Mouse (Mus musculus): ENCODE measurements around the gene Krt13. TPM values are rescaled to one million over a fixed set of nuclear protein-coding genes. Genes with fewer than 3 reads are reported as not detected.

Krt13 gene
- total and polyA plus RNA-seq, 3 experiments = not detected

GRCm38 (mm10) chr11:100105576-100106122, 15.7 kb downstream of the Krt13 start, which contains the start of gene Krt36:
TSS of gene Krt36 (minus strand) at chr11:100105626.
- H3K4me3 ChIP-seq (replicated peaks in 1 of 3; ENCODE audit: low read depth in 2 of 3, low read length in 2 of 3, poor library complexity in 1 of 3) = no peak within 1 kb of the TSS
- in situ Hi-C loops (cut with MboI; ENCODE audit: low pct_ligation_motif_present, low pct_unique_long_range_greater_than_20kb, low sequenced_read_pairs) = no loop called here
- no peaks in the 10 kb centered on the region for H3K36me3 ChIP-seq (replicated peaks in 1 of 2; ENCODE audit: control insufficient read depth in 1 of 2, insufficient read depth in 1 of 2, low read length in 1 of 2)
- no peaks in the 10 kb centered on the region for H3K79me2 ChIP-seq (replicated peaks; ENCODE audit: control insufficient read depth, extremely low read depth, insufficient read depth, poor library complexity, severe bottlenecking)
- no peak within 1 kb of the TSS for H3K9ac ChIP-seq (ENCODE audit: insufficient read depth, low read depth)
- H3K4me1 ChIP-seq (ENCODE audit: control insufficient read depth in 1 of 2, insufficient read depth in 2 of 2) = no peaks in the 10 kb centered on the region
- no peak for DNase-seq (ENCODE audit: extremely low read depth)
- H3K27ac ChIP-seq (ENCODE audit: insufficient read depth, low read depth) = no peak within 1 kb of the TSS
- no peak within 1 kb of the TSS for H3K4me2 ChIP-seq (ENCODE audit: insufficient read depth, low read depth, poor library complexity, severe bottlenecking)
- dilution Hi-C loops (cut with MboI; ENCODE audit: extremely low pct_ligation_motif_present, extremely low pct_unique_long_range_greater_than_20kb, low sequenced_read_pairs) = no loop called here
- TF ChIP-seq ZKSCAN1 (IDR thresholded peaks at IDR 0.05; ENCODE audit: borderline replicate concordance, low read depth, low read length) (no peak), MAFK (IDR thresholded peaks at IDR 0.05; ENCODE audit: insufficient replicate concordance, low read length) (no peak), MAX (IDR thresholded peaks at IDR 0.05; ENCODE audit: low read length) (no peak), MYC (IDR thresholded peaks at IDR 0.05; ENCODE audit: low read depth, low read length) (no peak), MAZ (IDR thresholded peaks at IDR 0.05; ENCODE audit: low read depth, low read length) (no peak), USF1 (IDR thresholded peaks at IDR 0.05; ENCODE audit: low read depth, low read length) (no peak), E2F4 (IDR thresholded peaks at IDR 0.05; ENCODE audit: insufficient replicate concordance, low read depth, low read length) (no peak), JUN (IDR thresholded peaks at IDR 0.05; ENCODE audit: insufficient read depth, low read depth, low read length) (no peak), ETS1 (conservative IDR thresholded peaks at IDR 0.05; ENCODE audit: low read depth, low read length) (no peak), ZNF384 (IDR thresholded peaks at IDR 0.05; ENCODE audit: low read depth, low read length) (no peak), PAX5 (IDR thresholded peaks at IDR 0.05; ENCODE audit: low read length) (no peak), SIN3A (IDR thresholded peaks at IDR 0.05; ENCODE audit: low read length) (no peak), NELFE (IDR thresholded peaks at IDR 0.05; ENCODE audit: low read depth, low read length) (no peak), ZC3H11A (IDR thresholded peaks at IDR 0.05; ENCODE audit: low read depth, low read length) (no peak)
- H3K27me3 ChIP-seq (replicated peaks) = peaks cover 99% of the 10 kb centered on the region
- H3K9me3 ChIP-seq (replicated peaks; ENCODE audit: low read length) = no peaks in the 10 kb centered on the region

- DNase-seq (ENCODE audit: extremely low read depth) = no peak
- Histone ChIP-seq H3K9ac (ENCODE audit: insufficient read depth, low read depth) (no peak overlapping the region), H3K36me3 (replicated peaks in 1 of 2; ENCODE audit: control insufficient read depth in 1 of 2, insufficient read depth in 1 of 2, low read length in 1 of 2) (no peaks in the 10 kb centered on the region), H3K27me3 (replicated peaks) (peaks cover 99% of the 10 kb centered on the region), H3K9me3 (replicated peaks; ENCODE audit: low read length) (no peaks in the 10 kb centered on the region), H3K4me2 (ENCODE audit: insufficient read depth, low read depth, poor library complexity, severe bottlenecking) (no peak overlapping the region), H3K27ac (ENCODE audit: insufficient read depth, low read depth) (no peak overlapping the region), H3K4me3 (replicated peaks in 1 of 3; ENCODE audit: low read depth in 2 of 3, low read length in 2 of 3, poor library complexity in 1 of 3) (no peak overlapping the region), H3K79me2 (replicated peaks; ENCODE audit: control insufficient read depth, extremely low read depth, insufficient read depth, poor library complexity, severe bottlenecking) (no peaks in the 10 kb centered on the region), H3K4me1 (ENCODE audit: control insufficient read depth in 1 of 2, insufficient read depth in 2 of 2) (no peaks in the 10 kb centered on the region)
- in situ Hi-C loops (cut with MboI; ENCODE audit: low pct_ligation_motif_present, low pct_unique_long_range_greater_than_20kb, low sequenced_read_pairs) = no loop called here
- TF ChIP-seq JUN (IDR thresholded peaks at IDR 0.05; ENCODE audit: insufficient read depth, low read depth, low read length) = no peak
- no peak for TF ChIP-seq MAFK (IDR thresholded peaks at IDR 0.05; ENCODE audit: insufficient replicate concordance, low read length)
- TF ChIP-seq MYC (IDR thresholded peaks at IDR 0.05; ENCODE audit: low read depth, low read length) = no peak
- TF ChIP-seq HCFC1 (IDR thresholded peaks at IDR 0.05; ENCODE audit: low read depth, low read length) = no peak
- no peak for TF ChIP-seq ZMIZ1 (IDR thresholded peaks at IDR 0.05; ENCODE audit: low read depth, low read length)
- no peak for TF ChIP-seq NELFE (IDR thresholded peaks at IDR 0.05; ENCODE audit: low read depth, low read length)
- TF ChIP-seq ZKSCAN1 (IDR thresholded peaks at IDR 0.05; ENCODE audit: borderline replicate concordance, low read depth, low read length) = no peak
- no peak for TF ChIP-seq MAZ (IDR thresholded peaks at IDR 0.05; ENCODE audit: low read depth, low read length)
- TF ChIP-seq TBP (conservative IDR thresholded peaks at IDR 0.05; ENCODE audit: low read depth, low read length) = no peak
- TF ChIP-seq KAT2A (IDR thresholded peaks at IDR 0.05; ENCODE audit: insufficient replicate concordance, low read length) = no peak
- no peak for TF ChIP-seq GABPA (IDR thresholded peaks at IDR 0.05; ENCODE audit: insufficient replicate concordance, low read depth, low read length)
- TF ChIP-seq ETS1 (conservative IDR thresholded peaks at IDR 0.05; ENCODE audit: low read depth, low read length) = no peak
- dilution Hi-C loops (cut with MboI; ENCODE audit: extremely low pct_ligation_motif_present, extremely low pct_unique_long_range_greater_than_20kb, low sequenced_read_pairs) = no loop called here
Measured at GRCm38 (mm10) chr11:100102693-100103429, 18.5 kb downstream of the Krt13 start.
